Mouse (Mus musculus) heart, embryonic 16.5 days (tissue): Measurements from ENCODE around the gene Klhdc7b. TPM values are rescaled to one million over a fixed set of nuclear protein-coding genes. Genes with fewer than 3 reads are reported as not detected.

ENCODE experiments used
- ATAC-seq: fragments of 200-750 bp; cut with Nextera tagmentation; replicated peaks from 2 replicates; pipeline ENCODE4 v1.8.0; 2017; ENCODE audit warnings: moderate number of reproducible peaks; ENCODE audit not compliant: insufficient read depth, low FRiP score; ENCODE audit errors: extremely low read depth
- H3K27ac ChIP-seq: fragments of 300-500 bp; sonication (generic); 2 replicates; pipeline ENCODE4 v1.5.1; 2014; ENCODE audit warnings: mild to moderate bottlenecking, low read length, control low read depth, moderate library complexity
- H3K27me3 ChIP-seq: fragments of 300-500 bp; sonication (generic); 2 replicates; pipeline ENCODE4 v1.6.1; 2014; ENCODE audit warnings: low read length, mixed read lengths; ENCODE audit not compliant: control insufficient read depth, insufficient read depth
- H3K36me3 ChIP-seq: fragments of 300-500 bp; sonication (generic); 2 replicates; pipeline ENCODE4 v1.6.1; 2014; ENCODE audit not compliant: control insufficient read depth, insufficient read depth
- H3K4me1 ChIP-seq: fragments of 300-500 bp; sonication (generic); 2 replicates; pipeline ENCODE4 v1.6.1; 2014; ENCODE audit warnings: low read length, mixed read lengths; ENCODE audit not compliant: control insufficient read depth, insufficient read depth
- H3K4me2 ChIP-seq: fragments of 300-500 bp; sonication (generic); 2 replicates; pipeline ENCODE4 v1.6.1; 2014; ENCODE audit warnings: low read depth, mild to moderate bottlenecking, control low read depth, low read length
- H3K4me3 ChIP-seq: fragments of 300-500 bp; sonication (generic); 2 replicates; pipeline ENCODE4 v1.5.1; 2014; ENCODE audit warnings: mild to moderate bottlenecking, control low read depth, low read length
- H3K9ac ChIP-seq: fragments of 300-500 bp; sonication (generic); 2 replicates; pipeline ENCODE4 v1.6.1; 2014; ENCODE audit warnings: low read length, control low read depth
- H3K9me3 ChIP-seq: fragments of 300-500 bp; sonication (generic); replicated peaks from 2 replicates; pipeline ENCODE4 v1.6.1; 2016; ENCODE audit warnings: low read length; ENCODE audit not compliant: control insufficient read depth
- WGBS: fragments of 180-500 bp; shearing (Covaris S2); extraction: QIAGEN DNeasy Blood & Tissue Kit; methylation state at CpG from one replicate; pipeline ENCODE4 v1.1.7; 2014; 5-methylcytosine and 5-hydroxymethylcytosine counted together
- polyA plus RNA-seq: library from polyadenylated mRNA; unstranded; fragments of >200 nt; fragmentation: Nextera tagmentation; extraction: Ambion mirVana; gene quantifications from 2 replicates; pipeline ENCODE4 v1.2.1, GENCODE M21; 2015

Gene Klhdc7b
- polyA plus RNA-seq, 1 experiment from 2014 or later = not detected

GRCm38 (mm10) chr15:89372536-89372935 lies 12.2 kb upstream of the Klhdc7b start:
- H3K9ac ChIP-seq = peak overlapping the region; percentile 91; the same call in 1 of the 2 replicates
- ATAC-seq = no peak
- no peaks in the 10 kb centered on the region for H3K9me3 ChIP-seq
- 83% methylated on average over 7 of the region's 7 CpGs for WGBS
- peak overlapping the region; percentile 88; the same call in 1 of the 2 replicates for H3K4me3 ChIP-seq
- H3K4me2 ChIP-seq = peak overlapping the region; percentile 93
- peak overlapping the region; percentile 97 for H3K27ac ChIP-seq
- H3K4me1 ChIP-seq = peaks cover 15% of the 10 kb centered on the region
- peaks cover 16% of the 10 kb centered on the region for H3K27me3 ChIP-seq
- H3K36me3 ChIP-seq = peaks cover 48% of the 10 kb centered on the region

- Histone ChIP-seq H3K9ac (peak overlapping the region; percentile 91), H3K9me3 (no peaks in the 10 kb centered on the region), H3K27ac (peak overlapping the region; percentile 97), H3K4me1 (peaks cover 15% of the 10 kb centered on the region), H3K36me3 (peaks cover 42% of the 10 kb centered on the region), H3K27me3 (peaks cover 23% of the 10 kb centered on the region), H3K4me2 (peak overlapping the region; percentile 93), H3K4me3 (peak overlapping the region; percentile 88)
- WGBS = 2% methylated on average over 35 of the region's 35 CpGs
- ATAC-seq = peak; percentile 86
Measured at GRCm38 (mm10) chr15:89373027-89373761, 11.5 kb upstream of the Klhdc7b start.

GRCm38 (mm10) chr15:89373762-89374248 lies 10.9 kb upstream of the Klhdc7b start, which contains the start of gene Sco2:
Gene Sco2 (minus strand): TSS chr15:89373846.
- Histone ChIP-seq H3K4me1 (peaks cover 19% of the 10 kb centered on the region), H3K36me3 (peaks cover 36% of the 10 kb centered on the region)

GRCm38 (mm10) chr15:89374340-89374739 lies 10.4 kb upstream of the Klhdc7b start:
- H3K4me2 ChIP-seq = peak overlapping the region; percentile 93
- peaks cover 32% of the 10 kb centered on the region for H3K27me3 ChIP-seq
- peak overlapping the region; percentile 97 for H3K27ac ChIP-seq
- ATAC-seq = peak; percentile 6; the same call in 1 of the 2 replicates
- peaks cover 25% of the 10 kb centered on the region for H3K4me1 ChIP-seq
- peak overlapping the region; percentile 88 for H3K4me3 ChIP-seq
- 41% methylated on average over 9 of the region's 9 CpGs for WGBS
- peak overlapping the region; percentile 91 for H3K9ac ChIP-seq
- H3K9me3 ChIP-seq = no peaks in the 10 kb centered on the region
- peaks cover 30% of the 10 kb centered on the region for H3K36me3 ChIP-seq

More at GRCm38 (mm10) chr15:89373762-89374248, 10.9 kb upstream of the Klhdc7b start, which contains the start of gene Sco2:
- ATAC-seq = peak; percentile 83
- Histone ChIP-seq H3K9ac (peak within 1 kb of the TSS; percentile 91), H3K9me3 (no peaks in the 10 kb centered on the region), H3K27ac (peak within 1 kb of the TSS; percentile 97), H3K27me3 (peaks cover 27% of the 10 kb centered on the region), H3K4me3 (peak within 1 kb of the TSS; percentile 88), H3K4me2 (peak within 1 kb of the TSS; percentile 93)
- WGBS = 0% methylated on average over 42 of the region's 42 CpGs

- no peak overlapping the region for H3K27ac ChIP-seq
- 90% methylated on average over 17 of the region's 17 CpGs for WGBS
- H3K27me3 ChIP-seq = peaks cover 32% of the 10 kb centered on the region
- H3K4me1 ChIP-seq = peaks cover 28% of the 10 kb centered on the region
- H3K9me3 ChIP-seq = no peaks in the 10 kb centered on the region
- H3K4me3 ChIP-seq = no peak overlapping the region
- no peak overlapping the region for H3K4me2 ChIP-seq
- peaks cover 24% of the 10 kb centered on the region for H3K36me3 ChIP-seq
- ATAC-seq = no peak
- no peak overlapping the region for H3K9ac ChIP-seq
Measured at GRCm38 (mm10) chr15:89374801-89375534, 9.7 kb upstream of the Klhdc7b start.

- H3K4me2 ChIP-seq = no peak overlapping the region
- no peak overlapping the region for H3K4me3 ChIP-seq
- ATAC-seq = no peak
- H3K9me3 ChIP-seq = no peaks in the 10 kb centered on the region
- H3K36me3 ChIP-seq = peaks cover 14% of the 10 kb centered on the region
- no peak overlapping the region for H3K9ac ChIP-seq
- peaks cover 28% of the 10 kb centered on the region for H3K4me1 ChIP-seq
- 72% methylated on average over 7 of the region's 7 CpGs for WGBS
- H3K27me3 ChIP-seq = peaks cover 35% of the 10 kb centered on the region
- no peak overlapping the region for H3K27ac ChIP-seq
Measured at GRCm38 (mm10) chr15:89376040-89376439, 8.7 kb upstream of the Klhdc7b start.

- ATAC-seq = no peak
- Histone ChIP-seq H3K4me2 (peak within 1 kb of the TSS; percentile 32; the same call in 1 of the 2 replicates), H3K27me3 (peaks cover 35% of the 10 kb centered on the region), H3K4me3 (peak within 1 kb of the TSS; percentile 8; the same call in 1 of the 2 replicates), H3K4me1 (peaks cover 28% of the 10 kb centered on the region), H3K27ac (no peak within 1 kb of the TSS), H3K9ac (0 out of 2 replicates have a peak within 1 kb of the TSS, but pooled peaks have one; percentile 9), H3K9me3 (no peaks in the 10 kb centered on the region), H3K36me3 (peaks cover 5% of the 10 kb centered on the region)
- 23% methylated on average over 16 of the region's 16 CpGs for WGBS
Measured at GRCm38 (mm10) chr15:89376957-89377356, 7.8 kb upstream of the Klhdc7b start, which contains the start of gene Tymp. Gene Tymp (minus strand): TSS chr15:89377039.

GRCm38 (mm10) chr15:89377362-89377761 lies 7.4 kb upstream of the Klhdc7b start:
- Histone ChIP-seq H3K27me3 (peaks cover 35% of the 10 kb centered on the region), H3K27ac (no peak overlapping the region), H3K36me3 (peaks cover 1% of the 10 kb centered on the region), H3K9ac (0 out of 2 replicates have a peak overlapping the region, but pooled peaks have one; percentile 9), H3K4me1 (peaks cover 28% of the 10 kb centered on the region), H3K9me3 (no peaks in the 10 kb centered on the region), H3K4me2 (peak overlapping the region; percentile 32; the same call in 1 of the 2 replicates), H3K4me3 (peak overlapping the region; percentile 8; the same call in 1 of the 2 replicates)
- 6% methylated on average over 18 of the region's 18 CpGs for WGBS
- no peak for ATAC-seq
